Mouse (Mus musculus): Measurements from ENCODE around the gene Trpc4ap.

DNA sequence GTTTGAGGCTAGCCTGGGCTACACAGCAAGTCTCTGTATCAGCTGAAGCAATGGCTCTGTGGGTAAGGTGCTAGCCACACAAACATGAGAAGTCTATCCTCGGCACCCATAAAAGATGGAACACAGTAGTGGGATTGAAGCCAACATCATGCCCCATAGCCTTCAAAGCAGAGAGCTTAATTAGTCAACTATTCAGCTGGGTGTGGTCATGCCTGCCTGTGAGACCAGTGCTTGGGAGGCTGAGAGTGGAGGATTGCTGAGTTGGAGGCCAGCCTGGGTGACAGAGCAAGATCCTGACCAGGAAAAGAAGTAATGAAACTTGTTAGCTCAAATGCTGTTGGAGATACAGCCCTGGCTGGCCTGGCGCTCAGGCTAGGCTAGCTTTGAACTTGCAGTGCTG, 101.3 kb downstream of the Trpc4ap start:
- no peak for TF ChIP-seq CTCF (IDR thresholded peaks at IDR 0.05; ENCODE audit: low read depth)
- no peak for TF ChIP-seq EP300 (optimal IDR thresholded peaks at IDR 0.05)

Data from stomach, postnatal 0 days (tissue).